Mouse (Mus musculus): ENCODE results near the gene Pate2. TPM values are rescaled to one million over a fixed set of nuclear protein-coding genes. Genes with fewer than 3 reads are reported as not detected.

Pate2 gene
- total RNA-seq, 2 experiments from 2014 or later = not detected

DNA sequence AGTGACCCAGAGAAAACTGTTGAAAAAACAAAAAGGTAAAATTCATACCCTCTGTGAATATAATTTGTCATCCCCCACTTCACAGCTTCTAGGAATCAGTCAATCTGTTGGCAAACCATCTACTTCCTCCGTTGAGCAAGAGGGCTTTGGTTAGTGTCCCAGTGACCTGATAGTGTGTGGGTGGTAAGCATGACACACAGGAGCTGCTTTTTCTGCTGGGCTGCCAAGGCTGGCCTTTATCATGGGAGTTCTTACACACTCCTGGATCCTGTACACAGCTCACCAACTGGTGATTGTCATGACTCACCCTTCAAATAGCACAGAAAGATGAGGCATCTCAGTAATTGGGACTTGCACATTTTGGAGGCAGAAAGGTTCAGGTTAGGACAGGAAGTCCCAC, 116.9 kb downstream of the Pate2 start, which contains the start of gene Pate1:
Pate1 (minus strand) TSS at position 378 of the 400 bp plus-strand sequence.
- no peak for ATAC-seq (replicated peaks; ENCODE audit: low FRiP score, poor library complexity, severe bottlenecking)

DNA sequence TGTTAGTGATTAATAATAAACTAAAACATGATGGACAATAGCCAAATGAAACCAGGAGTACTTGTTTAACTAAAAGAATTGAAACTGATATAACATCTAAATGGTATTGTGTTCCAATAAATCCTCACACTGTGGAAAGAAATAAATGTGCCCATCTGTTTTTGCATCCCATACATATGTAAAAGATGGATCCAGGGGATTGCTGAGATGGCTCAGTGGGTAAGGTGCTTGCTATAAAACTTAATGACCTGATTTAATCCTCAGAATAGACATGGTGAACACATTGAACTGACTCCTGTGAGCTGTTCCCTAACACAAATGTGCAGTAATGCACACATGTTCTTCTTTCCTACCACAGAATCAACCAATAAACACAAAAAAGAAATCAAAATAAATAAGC, 121.8 kb downstream of the Pate2 start:
- no peak for ATAC-seq (replicated peaks; ENCODE audit: low FRiP score, poor library complexity, severe bottlenecking)

DNA sequence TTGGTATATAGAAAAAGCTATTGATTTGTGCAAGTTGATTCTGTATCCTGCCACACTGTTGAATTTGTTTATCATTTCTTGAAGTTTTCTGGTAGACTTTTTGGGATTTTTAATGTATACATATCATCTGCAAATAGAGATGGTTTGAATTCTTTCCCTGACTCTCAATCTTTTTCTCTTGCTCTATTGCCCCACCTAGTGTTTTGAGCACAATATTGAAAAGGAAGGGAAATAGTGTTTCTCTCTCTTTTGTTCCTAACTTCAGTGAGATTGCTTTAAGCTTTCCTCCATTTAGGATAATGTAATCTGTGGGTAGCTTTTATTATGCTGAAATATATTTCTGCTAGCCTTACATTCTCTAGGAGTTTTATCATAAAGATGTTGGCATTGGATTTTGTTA, 137.2 kb downstream of the Pate2 start:
- no peak for ATAC-seq (replicated peaks; ENCODE audit: low FRiP score, poor library complexity, severe bottlenecking)

Other genes with a start within 250 kb of the Pate2 start
- gene Cdon, start 149.2 kb upstream of the Pate2 start, total RNA-seq (2015; ENCODE audit: low replicate concordance) = 0.58 TPM in 1 of 2 replicates, not detected in the other
- gene Cdon, start 149.2 kb upstream of the Pate2 start, total RNA-seq (2017; ENCODE audit: low replicate concordance) = 0.09 TPM in 1 of 2 replicates, not detected in the other
- gene Gm1113, start 52.0 kb upstream of the Pate2 start, total RNA-seq (2015; ENCODE audit: low replicate concordance) = not detected in 2 replicates
- gene Gm1113, start 52.0 kb upstream of the Pate2 start, total RNA-seq (2017; ENCODE audit: low replicate concordance) = not detected in 2 replicates
- 0.21 TPM in 1 of 2 replicates, not detected in the other for gene Ddx25, start 11.8 kb upstream of the Pate2 start, total RNA-seq (2015; ENCODE audit: low replicate concordance)
- not detected in 2 replicates for gene Ddx25, start 11.8 kb upstream of the Pate2 start, total RNA-seq (2017; ENCODE audit: low replicate concordance)
- gene Pus3, start 11.7 kb upstream of the Pate2 start, total RNA-seq (2015; ENCODE audit: low replicate concordance) = 1.5 and 9.4 TPM in 2 replicates
- gene Pus3, start 11.7 kb upstream of the Pate2 start, total RNA-seq (2017; ENCODE audit: low replicate concordance) = 3.4 and 6.0 TPM in 2 replicates
- gene Hyls1, start 114 bp downstream of the Pate2 start, total RNA-seq (2015; ENCODE audit: low replicate concordance) = 4.8 and 15.4 TPM in 2 replicates
- 5.5 and 6.0 TPM in 2 replicates for gene Hyls1, start 114 bp downstream of the Pate2 start, total RNA-seq (2017; ENCODE audit: low replicate concordance)
- not detected in 2 replicates for gene Pate4, start 41.7 kb downstream of the Pate2 start, total RNA-seq (2015; ENCODE audit: low replicate concordance)
- not detected in 2 replicates for gene Pate4, start 41.7 kb downstream of the Pate2 start, total RNA-seq (2017; ENCODE audit: low replicate concordance)
- gene Pate3, start 77.9 kb downstream of the Pate2 start, total RNA-seq (2015; ENCODE audit: low replicate concordance) = not detected in 2 replicates
- gene Pate3, start 77.9 kb downstream of the Pate2 start, total RNA-seq (2017; ENCODE audit: low replicate concordance) = not detected in 2 replicates
- not detected in 2 replicates for gene Pate1, start 117.1 kb downstream of the Pate2 start, total RNA-seq (2015; ENCODE audit: low replicate concordance)
- gene Pate1, start 117.1 kb downstream of the Pate2 start, total RNA-seq (2017; ENCODE audit: low replicate concordance) = not detected in 2 replicates
- gene Gm17677, start 170.8 kb downstream of the Pate2 start, total RNA-seq (2015; ENCODE audit: low replicate concordance) = not detected in 2 replicates
- gene Gm17677, start 170.8 kb downstream of the Pate2 start, total RNA-seq (2017; ENCODE audit: low replicate concordance) = not detected in 2 replicates
- gene Gm17727, start 207.8 kb downstream of the Pate2 start, total RNA-seq (2015; ENCODE audit: low replicate concordance) = not detected in 2 replicates
- gene Gm17727, start 207.8 kb downstream of the Pate2 start, total RNA-seq (2017; ENCODE audit: low replicate concordance) = not detected in 2 replicates
- not detected in 2 replicates for gene Gm27235, start 219.8 kb downstream of the Pate2 start, total RNA-seq (2015; ENCODE audit: low replicate concordance)
- gene Gm27235, start 219.8 kb downstream of the Pate2 start, total RNA-seq (2017; ENCODE audit: low replicate concordance) = not detected in 2 replicates
- gene D730048I06Rik, start 219.8 kb downstream of the Pate2 start, total RNA-seq (2015; ENCODE audit: low replicate concordance) = not detected in 2 replicates
- gene D730048I06Rik, start 219.8 kb downstream of the Pate2 start, total RNA-seq (2017; ENCODE audit: low replicate concordance) = not detected in 2 replicates

Data from erythroblast, adult 5-6 weeks (primary cell).